Mouse (Mus musculus): ENCODE data around the gene F3.

Gene F3

GRCm38 (mm10) chr3:121722971-121723844 lies at the start of gene F3:
F3 (plus strand) TSS chr3:121723537.
- no peak for DNase-seq (ENCODE audit: low read depth in 1 of 2, low spot score in 2 of 2)

GRCm38 (mm10) chr3:121678935-121679334 lies 44.4 kb upstream of the F3 start:
- DNase-seq (ENCODE audit: low read depth in 1 of 2, low spot score in 2 of 2) = no peak

- no peak for DNase-seq (ENCODE audit: low read depth in 1 of 2, low spot score in 2 of 2)
These were observed 43.9 kb upstream of the F3 start for GRCm38 (mm10) chr3:121679443-121679842.

GRCm38 (mm10) chr3:121680187-121680586 lies 43.1 kb upstream of the F3 start:
- no peak for DNase-seq (ENCODE audit: low read depth in 1 of 2, low spot score in 2 of 2)

- DNase-seq (ENCODE audit: low read depth in 1 of 2, low spot score in 2 of 2) = no peak
These were observed 40.6 kb upstream of the F3 start for GRCm38 (mm10) chr3:121682439-121683411.

GRCm38 (mm10) chr3:121684552-121684951 lies 38.8 kb upstream of the F3 start:
- DNase-seq (ENCODE audit: low read depth in 1 of 2, low spot score in 2 of 2) = no peak

GRCm38 (mm10) chr3:121684963-121685362 lies 38.4 kb upstream of the F3 start:
- no peak for DNase-seq (ENCODE audit: low read depth in 1 of 2, low spot score in 2 of 2)

GRCm38 (mm10) chr3:121685985-121686384 lies 37.4 kb upstream of the F3 start:
- DNase-seq (ENCODE audit: low read depth in 1 of 2, low spot score in 2 of 2) = no peak

GRCm38 (mm10) chr3:121686408-121686911 lies 36.9 kb upstream of the F3 start:
- DNase-seq (ENCODE audit: low read depth in 1 of 2, low spot score in 2 of 2) = no peak

- DNase-seq (ENCODE audit: low read depth in 1 of 2, low spot score in 2 of 2) = no peak
These were observed 35.6 kb upstream of the F3 start for GRCm38 (mm10) chr3:121687741-121688140.

GRCm38 (mm10) chr3:121689029-121689428 lies 34.3 kb upstream of the F3 start:
- no peak for DNase-seq (ENCODE audit: low read depth in 1 of 2, low spot score in 2 of 2)

- DNase-seq (ENCODE audit: low read depth in 1 of 2, low spot score in 2 of 2) = no peak
These were observed 33.6 kb upstream of the F3 start for GRCm38 (mm10) chr3:121689697-121690096.

GRCm38 (mm10) chr3:121693001-121693730 lies 30.2 kb upstream of the F3 start:
- peak; percentile 24 to 42 for DNase-seq (ENCODE audit: low read depth in 1 of 2, low spot score in 2 of 2)

- no peak for DNase-seq (ENCODE audit: low read depth in 1 of 2, low spot score in 2 of 2)
These were observed 29.6 kb upstream of the F3 start for GRCm38 (mm10) chr3:121693746-121694145.

- no peak for DNase-seq (ENCODE audit: low read depth in 1 of 2, low spot score in 2 of 2)
These were observed 26.2 kb upstream of the F3 start for GRCm38 (mm10) chr3:121697169-121697568.

GRCm38 (mm10) chr3:121699401-121699800 lies 23.9 kb upstream of the F3 start:
- DNase-seq (ENCODE audit: low read depth in 1 of 2, low spot score in 2 of 2) = no peak

GRCm38 (mm10) chr3:121699849-121700248 lies 23.5 kb upstream of the F3 start:
- DNase-seq (ENCODE audit: low read depth in 1 of 2, low spot score in 2 of 2) = no peak

GRCm38 (mm10) chr3:121700364-121700952 lies 22.9 kb upstream of the F3 start:
- DNase-seq (ENCODE audit: low read depth in 1 of 2, low spot score in 2 of 2) = no peak

- no peak for DNase-seq (ENCODE audit: low read depth in 1 of 2, low spot score in 2 of 2)
These were observed 20.0 kb upstream of the F3 start for GRCm38 (mm10) chr3:121703155-121703879.

- DNase-seq (ENCODE audit: low read depth in 1 of 2, low spot score in 2 of 2) = no peak
These were observed 19.5 kb upstream of the F3 start for GRCm38 (mm10) chr3:121703880-121704243.

All from monocyte, adult 2 months (primary cell).